Mouse (Mus musculus): ENCODE measurements at regions not wholly inside any gene's neighbourhood (a gene's known extent, or its start where the extent isn't known, plus 50 kb on each side); places are given as distances from the start of the nearest gene placed in this dataset.

- H3K4me3 ChIP-seq (replicated peaks; ENCODE audit: insufficient read depth, low read depth, low read length), result no peak overlapping the region
- H3K27me3 ChIP-seq (ENCODE audit: control insufficient read depth, insufficient read depth, low read length), result no peaks in the 10 kb centered on the region
- TF ChIP-seq CTCF (IDR thresholded peaks at IDR 0.05; ENCODE audit: borderline replicate concordance, insufficient read depth, low read depth, low read length) (no peak), POLR2A (IDR thresholded peaks at IDR 0.05; ENCODE audit: borderline replicate concordance, insufficient read depth, low read length) (no peak)
- H3K27ac ChIP-seq (ENCODE audit: insufficient read depth, low read length), result no peak overlapping the region
- no peaks in the 10 kb centered on the region for H3K4me1 ChIP-seq (ENCODE audit: control insufficient read depth, insufficient read depth, low read length)
- 55% methylated on average over 4 of the region's 4 CpGs for WGBS
- DNase-seq, result no peak
Measured at GRCm38 (mm10) chr14:76226621-76227297, 116.1 kb downstream of the Nufip1 start.

- WGBS, result 58% methylated on average over 9 of the region's 9 CpGs
- Histone ChIP-seq H3K4me1 (ENCODE audit: control insufficient read depth, insufficient read depth, low read length) (no peaks in the 10 kb centered on the region), H3K27me3 (ENCODE audit: control insufficient read depth, insufficient read depth, low read length) (no peaks in the 10 kb centered on the region), H3K27ac (ENCODE audit: insufficient read depth, low read length) (no peak overlapping the region), H3K4me3 (replicated peaks; ENCODE audit: insufficient read depth, low read depth, low read length) (no peak overlapping the region)
- DNase-seq, result no peak
- TF ChIP-seq POLR2A (IDR thresholded peaks at IDR 0.05; ENCODE audit: borderline replicate concordance, insufficient read depth, low read length) (no peak), CTCF (IDR thresholded peaks at IDR 0.05; ENCODE audit: borderline replicate concordance, insufficient read depth, low read depth, low read length) (no peak)
Measured at GRCm38 (mm10) chr14:76228968-76229555, 118.4 kb downstream of the Nufip1 start.

DNA sequence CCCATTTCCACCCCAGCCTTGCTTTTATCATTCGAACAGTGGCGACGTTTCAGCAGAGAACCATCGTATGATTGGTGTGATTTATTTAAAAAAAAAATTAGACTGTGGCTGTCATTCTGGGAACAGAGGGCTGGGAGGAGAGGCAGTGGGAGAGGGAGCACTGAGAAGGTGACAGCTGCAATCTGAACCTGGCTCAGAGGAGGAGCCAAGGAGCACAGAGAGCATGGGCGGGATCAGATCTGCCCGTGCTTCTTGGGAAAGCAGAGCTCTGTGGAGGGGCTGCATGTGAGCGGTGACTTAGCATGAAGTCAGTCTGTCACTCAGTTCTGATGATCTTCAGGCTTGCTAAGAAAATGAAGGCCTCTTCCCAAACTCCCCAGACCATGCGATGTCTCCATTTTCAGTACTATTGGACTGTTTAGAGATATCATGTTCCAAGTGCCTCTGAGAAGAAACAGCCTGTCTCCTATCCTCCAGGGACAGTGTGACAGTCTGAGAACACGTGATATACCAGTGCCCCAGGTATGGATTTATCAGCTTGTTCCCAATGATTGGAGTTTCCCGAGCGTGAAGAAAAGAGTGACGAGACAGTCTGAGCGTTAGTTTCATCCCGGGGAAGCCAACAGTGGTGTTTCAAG, 129.3 kb downstream of the Nufip1 start:
- no peaks in the 10 kb centered on the region for H3K4me1 ChIP-seq (ENCODE audit: control insufficient read depth, insufficient read depth, low read length)
- no peak for DNase-seq
- H3K4me3 ChIP-seq (replicated peaks; ENCODE audit: insufficient read depth, low read depth, low read length), result no peak overlapping the region
- TF ChIP-seq POLR2A (IDR thresholded peaks at IDR 0.05; ENCODE audit: borderline replicate concordance, insufficient read depth, low read length) (no peak), CTCF (IDR thresholded peaks at IDR 0.05; ENCODE audit: borderline replicate concordance, insufficient read depth, low read depth, low read length) (no peak)
- H3K27me3 ChIP-seq (ENCODE audit: control insufficient read depth, insufficient read depth, low read length), result no peaks in the 10 kb centered on the region
- WGBS, result 80% methylated on average over 14 of the region's 14 CpGs
- H3K27ac ChIP-seq (ENCODE audit: insufficient read depth, low read length), result no peak overlapping the region

DNA sequence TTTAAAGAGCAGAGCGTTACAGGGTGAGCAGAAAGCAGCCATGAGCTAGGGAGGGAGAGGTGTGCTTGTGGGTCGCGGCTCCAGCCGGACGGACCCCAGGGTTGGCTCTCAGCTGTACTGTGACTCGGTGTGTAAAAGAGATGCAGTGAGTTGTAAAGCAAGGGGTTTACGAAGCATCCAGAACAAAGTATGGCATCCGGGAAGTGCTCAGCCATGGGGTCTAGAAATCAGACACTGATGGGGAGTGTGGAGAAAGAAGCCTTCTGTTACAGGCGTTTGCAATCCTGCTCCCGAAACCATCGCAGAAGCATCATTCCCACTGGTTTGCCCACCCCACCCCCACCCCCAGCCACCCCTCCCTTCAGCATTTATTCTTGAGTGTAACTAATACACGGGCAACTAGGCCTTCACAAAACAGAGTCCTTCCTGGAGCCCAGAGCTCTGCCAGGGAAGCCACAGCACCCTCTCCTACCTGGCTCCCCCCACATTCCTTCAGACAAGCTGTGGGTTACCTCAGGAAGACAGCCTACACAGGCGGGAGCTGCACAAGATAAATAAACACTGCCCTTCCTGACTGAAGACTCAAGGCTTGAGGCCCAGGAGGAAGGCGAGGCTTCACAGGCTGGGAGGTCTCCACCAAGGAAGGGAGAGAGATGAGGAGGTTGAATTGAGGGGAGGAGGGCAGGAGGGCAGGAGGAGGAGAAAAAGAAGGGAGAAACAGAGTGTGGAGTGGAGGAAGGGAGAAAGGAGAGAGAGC, 133.1 kb downstream of the Nufip1 start:
- no peak overlapping the region for H3K27ac ChIP-seq (ENCODE audit: insufficient read depth, low read length)
- H3K27me3 ChIP-seq (ENCODE audit: control insufficient read depth, insufficient read depth, low read length), result no peaks in the 10 kb centered on the region
- H3K4me1 ChIP-seq (ENCODE audit: control insufficient read depth, insufficient read depth, low read length), result peaks cover 2% of the 10 kb centered on the region; the same call in 1 of the 2 replicates
- TF ChIP-seq CTCF (IDR thresholded peaks at IDR 0.05; ENCODE audit: borderline replicate concordance, insufficient read depth, low read depth, low read length) (no peak), POLR2A (IDR thresholded peaks at IDR 0.05; ENCODE audit: borderline replicate concordance, insufficient read depth, low read length) (no peak)
- 74% methylated on average over 14 of the region's 14 CpGs for WGBS
- no peak for DNase-seq
- no peak overlapping the region for H3K4me3 ChIP-seq (replicated peaks; ENCODE audit: insufficient read depth, low read depth, low read length)

GRCm38 (mm10) chr14:76244338-76245062, 133.8 kb downstream of the Nufip1 start:
- Histone ChIP-seq H3K27me3 (ENCODE audit: control insufficient read depth, insufficient read depth, low read length) (no peaks in the 10 kb centered on the region), H3K27ac (ENCODE audit: insufficient read depth, low read length) (no peak overlapping the region), H3K4me1 (ENCODE audit: control insufficient read depth, insufficient read depth, low read length) (peaks cover 2% of the 10 kb centered on the region; the same call in 1 of the 2 replicates), H3K4me3 (replicated peaks; ENCODE audit: insufficient read depth, low read depth, low read length) (no peak overlapping the region)
- WGBS, result 58% methylated on average over 18 of the region's 18 CpGs
- DNase-seq, result no peak
- TF ChIP-seq POLR2A (IDR thresholded peaks at IDR 0.05; ENCODE audit: borderline replicate concordance, insufficient read depth, low read length), result no peak
- TF ChIP-seq CTCF (IDR thresholded peaks at IDR 0.05; ENCODE audit: borderline replicate concordance, insufficient read depth, low read depth, low read length), result no peak

DNA sequence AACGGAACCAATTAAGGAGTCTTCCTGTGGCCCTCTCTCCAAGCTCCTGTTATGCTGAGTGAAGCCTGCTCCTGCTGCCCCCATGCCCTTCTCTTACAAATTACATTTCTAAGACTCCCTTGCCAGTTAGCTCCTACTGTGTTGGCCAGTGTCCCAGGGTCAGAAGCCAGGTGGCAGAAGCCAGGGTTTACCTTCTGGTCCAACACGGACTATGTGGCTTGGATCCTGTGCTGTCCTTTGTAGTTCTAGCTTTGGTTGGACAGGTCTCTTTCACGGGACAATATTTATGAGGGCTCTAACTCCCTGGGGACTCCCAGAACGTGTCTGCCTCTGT, 134.3 kb downstream of the Nufip1 start:
- WGBS, result 15% methylated on average over 4 of the region's 4 CpGs
- H3K4me1 ChIP-seq (ENCODE audit: control insufficient read depth, insufficient read depth, low read length), result peaks cover 2% of the 10 kb centered on the region; the same call in 1 of the 2 replicates
- H3K27ac ChIP-seq (ENCODE audit: insufficient read depth, low read length), result no peak overlapping the region
- peak; percentile 47 to 59 for DNase-seq
- no peaks in the 10 kb centered on the region for H3K27me3 ChIP-seq (ENCODE audit: control insufficient read depth, insufficient read depth, low read length)
- TF ChIP-seq POLR2A (IDR thresholded peaks at IDR 0.05; ENCODE audit: borderline replicate concordance, insufficient read depth, low read length) (no peak), CTCF (IDR thresholded peaks at IDR 0.05; ENCODE audit: borderline replicate concordance, insufficient read depth, low read depth, low read length) (no peak)
- H3K4me3 ChIP-seq (replicated peaks; ENCODE audit: insufficient read depth, low read depth, low read length), result no peak overlapping the region

DNA sequence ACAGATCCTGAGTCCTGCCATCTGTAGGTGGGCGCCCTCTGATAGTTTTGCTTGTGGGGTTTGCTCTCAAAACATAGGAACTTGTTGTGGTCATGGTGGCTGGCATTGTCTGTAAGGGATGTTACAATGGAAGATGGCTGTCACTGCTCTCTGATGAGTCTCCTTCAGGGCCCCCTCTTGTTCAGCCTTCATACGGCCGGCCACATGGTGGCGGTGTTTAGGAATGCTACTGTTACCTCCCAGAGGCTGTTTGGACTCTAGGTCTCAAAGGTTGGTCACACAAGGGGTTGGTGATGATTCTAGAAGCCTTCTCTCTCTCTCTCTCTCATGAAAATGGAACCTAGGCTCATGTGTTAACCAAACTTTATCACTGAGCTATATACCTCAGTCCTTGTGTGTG, 137.0 kb downstream of the Nufip1 start:
- no peaks in the 10 kb centered on the region for H3K27me3 ChIP-seq (ENCODE audit: control insufficient read depth, insufficient read depth, low read length)
- DNase-seq, result no peak
- 85% methylated on average over 4 of the region's 4 CpGs for WGBS
- no peak overlapping the region for H3K4me3 ChIP-seq (replicated peaks; ENCODE audit: insufficient read depth, low read depth, low read length)
- TF ChIP-seq CTCF (IDR thresholded peaks at IDR 0.05; ENCODE audit: borderline replicate concordance, insufficient read depth, low read depth, low read length), result no peak
- TF ChIP-seq POLR2A (IDR thresholded peaks at IDR 0.05; ENCODE audit: borderline replicate concordance, insufficient read depth, low read length), result no peak
- no peak overlapping the region for H3K27ac ChIP-seq (ENCODE audit: insufficient read depth, low read length)
- H3K4me1 ChIP-seq (ENCODE audit: control insufficient read depth, insufficient read depth, low read length), result peaks cover 2% of the 10 kb centered on the region; the same call in 1 of the 2 replicates

Data from cerebellum, adult 2 months (tissue).